Mouse (Mus musculus): ENCODE data around the gene Tlr12. TPM values are rescaled to one million over a fixed set of nuclear protein-coding genes. Genes with fewer than 3 reads are reported as not detected.
A peak's percentile ranks its signal among the peaks of the same experiment; 100 is the strongest.
"Not testable (repeated sequence)": the region's sequence is repeated elsewhere in the genome, so short reads cannot be mapped to it uniquely, and the experiment has no call there.

Gene Tlr12
- total RNA-seq, 2 experiments from 2014 or later = 1.2 to 1.4 TPM

- no peak for DNase-seq
- intact Hi-C loops (cut with DNase I) = no loop called here
Observed at GRCm38 (mm10) chr4:128621109-128621508, 2.7 kb upstream of the Tlr12 start.

GRCm38 (mm10) chr4:128620572-128620971 lies 2.2 kb upstream of the Tlr12 start:
- no peak for DNase-seq
- intact Hi-C loops (cut with DNase I) = no loop called here

GRCm38 (mm10) chr4:128618963-128619362 lies 544 bp upstream of the Tlr12 start:
- intact Hi-C loops (cut with DNase I) = no loop called here
- no peak for DNase-seq

GRCm38 (mm10) chr4:128617363-128618120 lies 877 bp downstream of the Tlr12 start:
- no peak for DNase-seq
- intact Hi-C loops (cut with DNase I) = no loop called here

GRCm38 (mm10) chr4:128615761-128616160 lies 2.7 kb downstream of the Tlr12 start:
- DNase-seq = no peak
- intact Hi-C loops (cut with DNase I) = no loop called here

GRCm38 (mm10) chr4:128613326-128613725 lies 5.1 kb downstream of the Tlr12 start:
- intact Hi-C loops (cut with DNase I) = loop anchor here (5.0 kb wide), 2 partner anchors 94 to 159 kb away; no protein-coding TSS in a partner anchor
- peak; percentile 40 for DNase-seq

GRCm38 (mm10) chr4:128611726-128612125 lies 6.7 kb downstream of the Tlr12 start:
- intact Hi-C loops (cut with DNase I) = loop anchor here (5.0 kb wide), 2 partner anchors 96 to 161 kb away; no protein-coding TSS in a partner anchor

GRCm38 (mm10) chr4:128610706-128611105 lies 7.7 kb downstream of the Tlr12 start:
- intact Hi-C loops (cut with DNase I) = loop anchor here (5.0 kb wide), 2 partner anchors 97 to 162 kb away; no protein-coding TSS in a partner anchor
- DNase-seq = no peak

More at GRCm38 (mm10) chr4:128611726-128612125, 6.7 kb downstream of the Tlr12 start:
- not testable (repeated sequence) for DNase-seq

- intact Hi-C loops (cut with DNase I) = loop anchor here (5.0 kb wide), 2 partner anchors 97 to 162 kb away; no protein-coding TSS in a partner anchor
- DNase-seq = peak; percentile 98
Observed at GRCm38 (mm10) chr4:128609925-128610402, 8.5 kb downstream of the Tlr12 start, which contains the start of gene Zscan20. Gene Zscan20 (minus strand): TSS chr4:128610098.

GRCm38 (mm10) chr4:128609276-128609924 lies 9.0 kb downstream of the Tlr12 start:
- DNase-seq = no peak
- intact Hi-C loops (cut with DNase I) = no loop called here

- DNase-seq = no peak
Observed at GRCm38 (mm10) chr4:128607661-128608060, 10.8 kb downstream of the Tlr12 start.

GRCm38 (mm10) chr4:128606586-128606985 lies 11.8 kb downstream of the Tlr12 start:
- intact Hi-C loops (cut with DNase I) = no loop called here
- DNase-seq = no peak

More at GRCm38 (mm10) chr4:128607661-128608060, 10.8 kb downstream of the Tlr12 start:
- intact Hi-C loops (cut with DNase I) = no loop called here

GRCm38 (mm10) chr4:128597801-128598560 lies 20.4 kb downstream of the Tlr12 start:
- DNase-seq = no peak
- intact Hi-C loops (cut with DNase I) = no loop called here

- intact Hi-C loops (cut with DNase I) = no loop called here
- no peak for DNase-seq
Observed at GRCm38 (mm10) chr4:128594062-128594461, 24.4 kb downstream of the Tlr12 start.

GRCm38 (mm10) chr4:128593286-128593685 lies 25.1 kb downstream of the Tlr12 start:
- DNase-seq = no peak
- intact Hi-C loops (cut with DNase I) = no loop called here

- no peak for DNase-seq
- intact Hi-C loops (cut with DNase I) = no loop called here
Observed at GRCm38 (mm10) chr4:128579182-128579581, 39.2 kb downstream of the Tlr12 start.

GRCm38 (mm10) chr4:128575811-128576210 lies 42.6 kb downstream of the Tlr12 start:
- intact Hi-C loops (cut with DNase I) = no loop called here
- no peak for DNase-seq

Measured in left cerebral cortex, postnatal 4 days (tissue).